Mouse (Mus musculus) cerebellum, adult 2 months (tissue): ENCODE measurements around the gene Gm21394. TPM values are rescaled to one million over a fixed set of nuclear protein-coding genes. Genes with fewer than 3 reads are reported as not detected.
"Not testable (repeated sequence)": the region's sequence is repeated elsewhere in the genome, so short reads cannot be mapped to it uniquely, and the experiment has no call there.

ENCODE experiments used
- DNase-seq, 2 experiments: peaks; one replicate each; pipeline ENCODE4 v3.0.0; 2021
- H3K27ac ChIP-seq: fragments of 200-500 bp; 2 replicates; pipeline ENCODE4 v1.5.1; 2012; ENCODE audit warnings: low read length, control low read depth, inconsistent platforms; ENCODE audit not compliant: insufficient read depth
- H3K27me3 ChIP-seq: fragments of 200-500 bp; 2 replicates; pipeline ENCODE4 v1.6.1; 2012; ENCODE audit warnings: inconsistent platforms, mild to moderate bottlenecking, low read length, moderate library complexity; ENCODE audit not compliant: control insufficient read depth, insufficient read depth
- H3K4me1 ChIP-seq: fragments of 200-500 bp; 2 replicates; pipeline ENCODE4 v1.6.1; 2011; ENCODE audit warnings: low read length; ENCODE audit not compliant: control insufficient read depth, insufficient read depth
- H3K4me3 ChIP-seq: fragments of 200-500 bp; replicated peaks from 2 replicates; pipeline ENCODE3; 2011; ENCODE audit warnings: mild to moderate bottlenecking, low read depth, low read length, control low read depth; ENCODE audit not compliant: insufficient read depth
- WGBS: fragments of 180-500 bp; shearing (Covaris S2); methylation state at CpG from one replicate; pipeline ENCODE4 v1.1.7; 2018; 5-methylcytosine and 5-hydroxymethylcytosine counted together
- polyA plus RNA-seq: library from polyadenylated mRNA; depleted of rRNA; stranded (reverse); fragments of >200 nt; gene quantifications from 2 replicates; pipeline ENCODE4 v1.2.3, GENCODE M21; 2012; rRNA removed

Gene Gm21394
- not detected in 2 replicates for polyA plus RNA-seq

DNA sequence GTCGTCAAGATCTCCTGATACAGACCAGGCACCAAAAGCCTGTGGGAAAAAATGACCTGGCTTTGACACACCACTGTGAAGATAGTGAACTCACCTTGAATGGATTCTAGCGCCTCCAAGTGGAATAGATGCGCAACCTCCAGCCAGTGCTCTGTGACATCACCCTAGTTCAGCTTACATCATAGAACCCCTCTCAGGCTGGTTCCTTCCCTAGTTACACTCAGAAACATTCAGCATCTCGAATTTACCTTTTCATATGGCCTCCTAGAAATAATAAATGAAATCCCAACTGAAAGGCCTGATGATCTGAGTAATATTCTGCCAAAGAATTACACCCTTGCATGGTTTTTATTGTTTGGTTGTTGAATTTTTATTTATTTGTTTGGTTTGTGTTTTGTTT, at the start of gene Gm21394:
Gene Gm21394 (minus strand): TSS at position 101 of the 400 bp plus-strand sequence.
- WGBS: no CpG with 5 or more reads among the region's 4 CpGs
- H3K27ac ChIP-seq, DNase-seq, H3K4me1 ChIP-seq, H3K27me3 ChIP-seq, H3K4me3 ChIP-seq: not testable (repeated sequence)

Other genes starting within 250 kb of the Gm21394 start
- gene Gm21409, start 181.8 kb upstream of the Gm21394 start, polyA plus RNA-seq: not detected in 2 replicates